Mouse (Mus musculus) midbrain, embryonic 14.5 days (tissue): ENCODE measurements at regions not wholly inside any gene's neighbourhood (a gene's known extent, or its start where the extent isn't known, plus 50 kb on each side); places are given as distances from the start of the nearest gene placed in this dataset.

Experiments used
- ATAC-seq: fragments of 200-750 bp; cut with Nextera tagmentation; 2 replicates; pipeline ENCODE4 v1.8.0; 2017; ENCODE audit warnings: moderate number of reproducible peaks, moderate library complexity; ENCODE audit not compliant: low FRiP score, low TSS enrichment
- DNase-seq: peaks from one replicate; pipeline ENCODE4 v3.0.0-alpha.2; 2015
- H3K27ac ChIP-seq: fragments of 300-500 bp; sonication (generic); replicated peaks from 2 replicates; pipeline ENCODE4 v1.5.1; 2014; ENCODE audit warnings: mild to moderate bottlenecking, low read depth, low read length, moderate library complexity
- H3K27me3 ChIP-seq: fragments of 300-500 bp; sonication (generic); 2 replicates; pipeline ENCODE4 v1.6.1; 2014; ENCODE audit warnings: low read length, control low read depth, mixed read lengths; ENCODE audit not compliant: control insufficient read depth, insufficient read depth
- H3K36me3 ChIP-seq: fragments of 300-500 bp; sonication (generic); 2 replicates; pipeline ENCODE4 v1.6.1; 2014; ENCODE audit warnings: low read length, control low read depth; ENCODE audit not compliant: control insufficient read depth, insufficient read depth
- H3K4me1 ChIP-seq: fragments of 300-500 bp; sonication (generic); 2 replicates; pipeline ENCODE4 v1.6.1; 2014; ENCODE audit warnings: mild to moderate bottlenecking, antibody characterized with exemption, low read length, control low read depth; ENCODE audit not compliant: control insufficient read depth, insufficient read depth
- H3K4me2 ChIP-seq: fragments of 300-500 bp; sonication (generic); 2 replicates; pipeline ENCODE4 v1.6.1; 2014; ENCODE audit warnings: mild to moderate bottlenecking, low read length, moderate library complexity
- H3K4me3 ChIP-seq: fragments of 300-500 bp; sonication (generic); replicated peaks from 2 replicates; pipeline ENCODE4 v1.5.1; 2014; ENCODE audit warnings: low read depth, low read length
- H3K9ac ChIP-seq: fragments of 300-500 bp; sonication (generic); replicated peaks from 2 replicates; pipeline ENCODE4 v1.6.1; 2014; ENCODE audit warnings: mild to moderate bottlenecking, low read length, moderate library complexity
- H3K9me3 ChIP-seq: fragments of 300-500 bp; sonication (generic); 2 replicates; pipeline ENCODE4 v1.6.1; 2016; ENCODE audit warnings: low read length, control low read depth, mixed read lengths; ENCODE audit not compliant: control insufficient read depth
- WGBS: fragments of 180-500 bp; shearing (Covaris S2); extraction: QIAGEN DNeasy Blood & Tissue Kit; methylation state at CpG from one replicate; pipeline ENCODE4 v1.1.7; 2014; 5-methylcytosine and 5-hydroxymethylcytosine counted together

GRCm38 (mm10) chr9:116281654-116282053, 106.5 kb upstream of the Tgfbr2 start:
- Histone ChIP-seq H3K4me2 (no peak overlapping the region), H3K4me1 (no peaks in the 10 kb centered on the region), H3K27me3 (no peaks in the 10 kb centered on the region), H3K36me3 (no peaks in the 10 kb centered on the region), H3K9me3 (no peaks in the 10 kb centered on the region), H3K9ac (no peak overlapping the region), H3K4me3 (no peak overlapping the region), H3K27ac (no peak overlapping the region)
- no peak for DNase-seq
- no peak for ATAC-seq

- no peak overlapping the region for H3K9ac ChIP-seq
- no peaks in the 10 kb centered on the region for H3K36me3 ChIP-seq
- DNase-seq (no peak), ATAC-seq (no peak)
- H3K27me3 ChIP-seq, result no peaks in the 10 kb centered on the region
- H3K4me1 ChIP-seq, result no peaks in the 10 kb centered on the region
- no peaks in the 10 kb centered on the region for H3K9me3 ChIP-seq
- no peak overlapping the region for H3K4me3 ChIP-seq
- H3K27ac ChIP-seq, result no peak overlapping the region
- H3K4me2 ChIP-seq, result no peak overlapping the region
- WGBS, result 91% methylated on average over 5 of the region's 5 CpGs
Observed at GRCm38 (mm10) chr9:116280146-116280545, 105.0 kb upstream of the Tgfbr2 start.

DNA sequence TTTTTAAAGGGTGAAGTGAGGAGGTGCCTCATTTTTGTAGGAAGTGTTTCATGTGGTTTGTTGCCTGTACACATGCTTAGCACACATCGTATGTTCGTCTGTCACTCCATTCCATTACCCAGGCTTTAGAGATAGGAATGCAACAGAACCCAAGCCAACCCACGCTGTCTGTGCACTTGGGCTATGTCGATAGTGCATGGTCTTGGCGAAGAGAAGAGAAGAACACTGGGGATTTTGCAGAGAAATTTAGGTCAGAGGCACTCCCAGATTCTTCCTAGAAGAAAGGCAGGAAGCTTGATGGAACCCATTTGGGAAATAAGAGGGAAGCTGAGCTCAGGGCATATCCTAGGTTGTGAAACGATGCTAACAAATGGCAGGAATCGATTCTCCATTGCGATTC, 103.7 kb upstream of the Tgfbr2 start:
- WGBS, result 96% methylated on average over 8 of the region's 8 CpGs
- H3K9me3 ChIP-seq, result no peaks in the 10 kb centered on the region
- H3K9ac ChIP-seq, result no peak overlapping the region
- no peaks in the 10 kb centered on the region for H3K36me3 ChIP-seq
- no peak overlapping the region for H3K4me2 ChIP-seq
- no peak overlapping the region for H3K4me3 ChIP-seq
- ATAC-seq, result no peak
- H3K27me3 ChIP-seq, result no peaks in the 10 kb centered on the region
- no peaks in the 10 kb centered on the region for H3K4me1 ChIP-seq
- no peak for DNase-seq
- no peak overlapping the region for H3K27ac ChIP-seq

GRCm38 (mm10) chr9:116277736-116278135, 102.6 kb upstream of the Tgfbr2 start:
- 85% methylated on average over 3 of the region's 3 CpGs for WGBS
- ATAC-seq (no peak), DNase-seq (no peak)
- Histone ChIP-seq H3K4me3 (no peak overlapping the region), H3K4me1 (no peaks in the 10 kb centered on the region), H3K27ac (no peak overlapping the region), H3K4me2 (no peak overlapping the region), H3K27me3 (no peaks in the 10 kb centered on the region), H3K36me3 (no peaks in the 10 kb centered on the region), H3K9ac (no peak overlapping the region), H3K9me3 (no peaks in the 10 kb centered on the region)

DNA sequence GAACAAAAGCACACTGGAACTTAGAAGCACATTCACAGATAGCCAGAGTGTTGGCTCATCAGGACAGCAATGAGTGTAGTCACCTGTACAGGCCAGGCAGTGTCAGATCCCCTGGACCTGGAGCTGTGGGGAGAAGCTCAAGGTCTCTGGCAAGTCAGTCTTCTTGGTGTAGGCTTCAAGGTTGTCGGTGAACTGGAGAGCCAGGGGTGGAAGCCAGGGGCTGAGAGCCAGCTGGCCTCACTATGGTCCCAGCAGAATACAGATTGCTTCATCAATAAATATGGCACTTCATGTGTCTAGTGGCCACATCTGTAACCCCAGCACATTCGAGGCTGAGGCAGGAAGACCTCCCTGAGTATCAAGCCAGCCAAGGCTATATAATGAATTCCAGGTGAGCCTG, 101.0 kb upstream of the Tgfbr2 start:
- H3K27ac ChIP-seq, result no peak overlapping the region
- H3K9ac ChIP-seq, result no peak overlapping the region
- H3K4me3 ChIP-seq, result no peak overlapping the region
- ATAC-seq (no peak), DNase-seq (no peak)
- H3K36me3 ChIP-seq, result no peaks in the 10 kb centered on the region
- no peaks in the 10 kb centered on the region for H3K4me1 ChIP-seq
- no peak overlapping the region for H3K4me2 ChIP-seq
- WGBS, result 89% methylated on average over 2 of the region's 2 CpGs
- no peaks in the 10 kb centered on the region for H3K27me3 ChIP-seq
- no peaks in the 10 kb centered on the region for H3K9me3 ChIP-seq

DNA sequence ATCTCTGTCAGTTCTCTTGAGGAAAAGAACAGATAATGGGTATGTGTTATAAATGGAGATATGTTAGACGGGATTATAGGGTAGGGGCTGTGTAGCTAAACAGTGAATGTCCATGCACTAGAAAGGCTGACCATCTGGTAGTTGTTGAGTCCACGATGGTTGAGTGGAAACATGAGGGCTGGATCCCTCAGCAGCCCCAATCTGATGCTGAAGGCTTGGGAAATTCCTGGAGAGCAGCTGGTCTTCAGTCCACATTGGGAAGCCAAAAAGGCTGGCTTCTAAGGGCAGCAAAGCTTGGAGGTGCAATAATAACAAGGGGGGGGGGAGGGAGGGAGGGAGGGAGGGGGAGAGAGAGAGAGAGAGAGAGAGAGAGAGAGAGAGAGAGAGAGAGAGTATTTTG, 97.3 kb upstream of the Tgfbr2 start:
- no peaks in the 10 kb centered on the region for H3K36me3 ChIP-seq
- H3K4me1 ChIP-seq, result no peaks in the 10 kb centered on the region
- H3K27ac ChIP-seq, result no peak overlapping the region
- H3K4me2 ChIP-seq, result no peak overlapping the region
- DNase-seq (no peak), ATAC-seq (no peak)
- no peaks in the 10 kb centered on the region for H3K27me3 ChIP-seq
- H3K4me3 ChIP-seq, result no peak overlapping the region
- WGBS, result 96% methylated on average over 2 of the region's 2 CpGs
- no peaks in the 10 kb centered on the region for H3K9me3 ChIP-seq
- H3K9ac ChIP-seq, result no peak overlapping the region

DNA sequence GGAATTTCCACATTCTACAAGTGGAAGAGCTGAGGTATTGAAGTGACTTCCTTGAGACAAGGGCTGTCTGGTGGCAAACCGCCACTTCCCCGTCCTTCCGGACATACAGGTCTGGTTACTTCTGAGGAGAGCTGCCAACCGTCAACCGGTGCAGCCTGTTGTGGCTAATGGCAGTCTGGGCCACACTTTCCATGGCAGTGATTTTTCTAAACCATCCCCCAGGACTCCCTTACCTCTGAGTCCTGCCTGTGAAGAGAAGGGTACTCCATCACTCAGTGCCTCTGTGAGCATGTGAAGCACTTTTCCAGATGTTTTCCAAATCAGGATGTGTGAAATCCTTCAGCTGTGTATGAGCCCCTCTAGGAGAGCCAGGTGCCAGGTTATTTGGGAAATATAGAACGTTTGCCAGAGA, 95.3 kb upstream of the Tgfbr2 start:
- ATAC-seq (no peak), DNase-seq (no peak)
- H3K4me1 ChIP-seq, result no peaks in the 10 kb centered on the region
- H3K27me3 ChIP-seq, result no peaks in the 10 kb centered on the region
- H3K36me3 ChIP-seq, result no peaks in the 10 kb centered on the region
- no peak overlapping the region for H3K4me3 ChIP-seq
- H3K9ac ChIP-seq, result no peak overlapping the region
- H3K9me3 ChIP-seq, result no peaks in the 10 kb centered on the region
- H3K4me2 ChIP-seq, result no peak overlapping the region
- 89% methylated on average over 6 of the region's 6 CpGs for WGBS
- no peak overlapping the region for H3K27ac ChIP-seq

DNA sequence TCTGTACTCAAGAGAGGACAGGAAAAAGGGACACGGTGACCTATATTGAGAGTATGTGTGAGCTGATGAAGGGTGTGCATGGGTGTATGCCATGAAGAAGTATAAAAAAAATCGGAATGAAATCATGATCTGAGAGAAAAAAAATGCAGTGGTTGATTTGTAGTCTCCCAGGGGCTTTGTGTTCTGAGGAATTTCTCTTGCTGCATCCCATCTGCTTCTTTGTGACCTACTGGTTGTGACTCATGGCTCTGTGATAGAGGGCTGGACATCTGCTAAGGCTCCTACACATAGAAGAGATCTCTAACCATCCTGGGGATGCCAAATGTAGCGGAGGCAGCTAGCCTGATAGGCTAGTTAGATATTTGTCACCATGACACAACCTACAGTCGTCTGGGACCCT, 92.3 kb upstream of the Tgfbr2 start:
- WGBS, result 87% methylated on average over 4 of the region's 4 CpGs
- DNase-seq (no peak), ATAC-seq (no peak)
- Histone ChIP-seq H3K4me1 (no peaks in the 10 kb centered on the region), H3K4me2 (no peak overlapping the region), H3K27ac (no peak overlapping the region), H3K27me3 (no peaks in the 10 kb centered on the region), H3K9me3 (no peaks in the 10 kb centered on the region), H3K36me3 (no peaks in the 10 kb centered on the region), H3K9ac (no peak overlapping the region), H3K4me3 (no peak overlapping the region)

GRCm38 (mm10) chr9:116263833-116264232, 88.7 kb upstream of the Tgfbr2 start:
- no peak overlapping the region for H3K9ac ChIP-seq
- no peak overlapping the region for H3K4me3 ChIP-seq
- 80% methylated on average over 7 of the region's 7 CpGs for WGBS
- no peaks in the 10 kb centered on the region for H3K27me3 ChIP-seq
- ATAC-seq (no peak), DNase-seq (no peak)
- H3K36me3 ChIP-seq, result no peaks in the 10 kb centered on the region
- no peaks in the 10 kb centered on the region for H3K4me1 ChIP-seq
- no peaks in the 10 kb centered on the region for H3K9me3 ChIP-seq
- H3K27ac ChIP-seq, result no peak overlapping the region
- no peak overlapping the region for H3K4me2 ChIP-seq
